Mouse (Mus musculus): ENCODE results near the gene Gls. TPM values are rescaled to one million over a fixed set of nuclear protein-coding genes. Genes with fewer than 3 reads are reported as not detected.
A peak's percentile ranks its signal among the peaks of the same experiment; 100 is the strongest.

Gls gene
- polyA plus RNA-seq, 1 experiment, result 239 TPM

- TF ChIP-seq CTCF (IDR thresholded peaks at IDR 0.05; ENCODE audit: extremely low read depth, insufficient read depth, low read length), result no peak
- TF ChIP-seq POLR2A (IDR thresholded peaks at IDR 0.05; ENCODE audit: extremely low read depth, insufficient read depth, low read length), result no peak
These were observed 112.8 kb downstream of the Gls start for GRCm38 (mm10) chr1:52120191-52120590.

GRCm38 (mm10) chr1:52119691-52120090, 113.3 kb downstream of the Gls start:
- H3K4me1 ChIP-seq (ENCODE audit: control insufficient read depth, insufficient read depth, low read length), result peaks cover 1% of the 10 kb centered on the region; the same call in 1 of the 2 replicates
- peak overlapping the region; percentile 77 for H3K4me3 ChIP-seq (ENCODE audit: insufficient read depth, low read length)
- TF ChIP-seq CTCF (IDR thresholded peaks at IDR 0.05; ENCODE audit: extremely low read depth, insufficient read depth, low read length) (no peak), POLR2A (IDR thresholded peaks at IDR 0.05; ENCODE audit: extremely low read depth, insufficient read depth, low read length) (no peak)
- H3K27ac ChIP-seq (ENCODE audit: insufficient read depth, low read length), result no peak overlapping the region

More at GRCm38 (mm10) chr1:52120191-52120590, 112.8 kb downstream of the Gls start:
- Histone ChIP-seq H3K4me3 (ENCODE audit: insufficient read depth, low read length) (peak overlapping the region; percentile 77), H3K27ac (ENCODE audit: insufficient read depth, low read length) (no peak overlapping the region), H3K4me1 (ENCODE audit: control insufficient read depth, insufficient read depth, low read length) (peaks cover 1% of the 10 kb centered on the region; the same call in 1 of the 2 replicates)

GRCm38 (mm10) chr1:52118860-52119591, 114.0 kb downstream of the Gls start, which contains the start of gene Stat1:
Gene Stat1, plus strand, starts transcription at chr1:52119440.
- TF ChIP-seq CTCF (IDR thresholded peaks at IDR 0.05; ENCODE audit: extremely low read depth, insufficient read depth, low read length) (no peak), POLR2A (IDR thresholded peaks at IDR 0.05; ENCODE audit: extremely low read depth, insufficient read depth, low read length) (peak; percentile 29; the same call in 1 of the 2 replicates)
- peaks cover 1% of the 10 kb centered on the region; the same call in 1 of the 2 replicates for H3K4me1 ChIP-seq (ENCODE audit: control insufficient read depth, insufficient read depth, low read length)
- H3K4me3 ChIP-seq (ENCODE audit: insufficient read depth, low read length), result peak within 1 kb of the TSS; percentile 77
- H3K27ac ChIP-seq (ENCODE audit: insufficient read depth, low read length), result peak within 1 kb of the TSS; percentile 94; the same call in 1 of the 2 replicates

- H3K27ac ChIP-seq (ENCODE audit: insufficient read depth, low read length), result no peak overlapping the region
- peaks cover 1% of the 10 kb centered on the region; the same call in 1 of the 2 replicates for H3K4me1 ChIP-seq (ENCODE audit: control insufficient read depth, insufficient read depth, low read length)
- no peak for TF ChIP-seq CTCF (IDR thresholded peaks at IDR 0.05; ENCODE audit: extremely low read depth, insufficient read depth, low read length)
- TF ChIP-seq POLR2A (IDR thresholded peaks at IDR 0.05; ENCODE audit: extremely low read depth, insufficient read depth, low read length), result no peak
- no peak overlapping the region for H3K4me3 ChIP-seq (ENCODE audit: insufficient read depth, low read length)
These were observed 115.3 kb downstream of the Gls start for GRCm38 (mm10) chr1:52117777-52118176.

- Histone ChIP-seq H3K4me1 (ENCODE audit: control insufficient read depth, insufficient read depth, low read length) (peaks cover 1% of the 10 kb centered on the region; the same call in 1 of the 2 replicates), H3K4me3 (ENCODE audit: insufficient read depth, low read length) (no peak overlapping the region), H3K27ac (ENCODE audit: insufficient read depth, low read length) (no peak overlapping the region)
- TF ChIP-seq CTCF (IDR thresholded peaks at IDR 0.05; ENCODE audit: extremely low read depth, insufficient read depth, low read length) (no peak), POLR2A (IDR thresholded peaks at IDR 0.05; ENCODE audit: extremely low read depth, insufficient read depth, low read length) (no peak)
These were observed 116.6 kb downstream of the Gls start for GRCm38 (mm10) chr1:52116441-52116840.

GRCm38 (mm10) chr1:52113666-52114069, 119.4 kb downstream of the Gls start:
- Histone ChIP-seq H3K4me1 (ENCODE audit: control insufficient read depth, insufficient read depth, low read length) (peaks cover 1% of the 10 kb centered on the region; the same call in 1 of the 2 replicates), H3K27ac (ENCODE audit: insufficient read depth, low read length) (peak overlapping the region; percentile 83), H3K4me3 (ENCODE audit: insufficient read depth, low read length) (peak overlapping the region; percentile 35)
- TF ChIP-seq POLR2A (IDR thresholded peaks at IDR 0.05; ENCODE audit: extremely low read depth, insufficient read depth, low read length) (peak; percentile 90), CTCF (IDR thresholded peaks at IDR 0.05; ENCODE audit: extremely low read depth, insufficient read depth, low read length) (peak; percentile 83)

Other genes with a start within 250 kb of the Gls start
- 1.3 and 1.8 TPM in 2 replicates for gene Stat4, start 246.1 kb downstream of the Gls start, polyA plus RNA-seq (2012; rRNA removed)
- gene Stat1, start 113.8 kb downstream of the Gls start, polyA plus RNA-seq (2012; rRNA removed), result 16.0 and 18.1 TPM in 2 replicates

Measured in cortical plate, adult 2 months (tissue).